Mouse (Mus musculus) common myeloid progenitor, adult 5-6 weeks (primary cell): ENCODE data around the gene Acp7. TPM values are rescaled to one million over a fixed set of nuclear protein-coding genes. Genes with fewer than 3 reads are reported as not detected.
"Not testable (repeated sequence)": the region's sequence is repeated elsewhere in the genome, so short reads cannot be mapped to it uniquely, and the experiment has no call there.

Experiments used
- ATAC-seq: replicated peaks from 2 replicates; pipeline ENCODE4 v1.8.0; 2016; ENCODE audit warnings: low read depth, mild to moderate bottlenecking, moderate TSS enrichment, inconsistent platforms; ENCODE audit not compliant: poor library complexity, severe bottlenecking
- total RNA-seq: library from RNA; stranded (forward); fragments of 200-1000, 187-1606 nt; gene quantifications from 2 replicates; pipeline ENCODE4 v1.2.3, GENCODE M21; 2017

Acp7 gene
- not detected in 2 replicates for total RNA-seq

- 0 out of 2 replicates have a peak, but pooled peaks have one; percentile 36 for ATAC-seq
Measured at GRCm38 (mm10) chr7:28631073-28631472, at the start of gene Acp7. Acp7 (minus strand) TSS chr7:28631332.

DNA sequence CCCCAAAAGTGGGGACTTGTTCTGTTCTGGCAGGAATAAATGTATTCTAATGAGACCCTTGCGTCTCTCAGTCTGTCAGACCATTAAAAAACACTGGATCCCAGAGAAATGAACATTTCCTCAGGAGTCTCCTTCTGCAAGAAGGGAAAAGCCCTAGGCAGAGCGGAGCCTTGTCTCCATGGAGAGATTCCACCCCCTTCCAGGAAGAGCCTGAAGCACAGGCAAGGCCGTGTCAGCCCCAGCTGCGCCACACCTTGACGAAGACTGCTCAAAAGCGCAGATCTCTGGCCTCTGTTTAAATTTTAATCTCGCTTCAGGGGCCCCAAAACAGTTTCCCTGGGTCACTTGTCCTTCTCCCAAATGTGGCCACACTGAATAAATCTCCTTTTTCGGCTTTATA, 46.5 kb upstream of the Acp7 start:
- ATAC-seq = no peak

- ATAC-seq = no peak
Measured at GRCm38 (mm10) chr7:28676811-28677541, 45.8 kb upstream of the Acp7 start.

DNA sequence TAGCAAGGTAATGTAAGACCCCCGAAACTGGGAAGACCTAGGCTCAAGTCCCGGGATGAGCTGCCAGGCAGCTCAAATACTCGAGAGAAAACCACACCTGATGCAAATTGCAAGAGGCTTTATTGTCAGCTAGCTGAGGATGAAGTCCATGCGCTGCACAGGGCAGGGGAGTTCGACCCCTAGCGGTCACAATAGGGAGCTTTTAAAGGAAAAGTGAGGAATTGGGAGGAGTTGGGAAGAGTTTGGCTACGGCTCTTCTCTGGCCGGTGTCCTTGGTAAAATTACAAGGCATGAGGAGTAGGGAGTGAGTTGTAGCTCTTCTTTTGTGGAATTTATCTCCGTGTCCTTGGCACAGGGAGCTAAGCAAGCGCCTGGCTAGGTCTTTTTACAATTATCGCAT, 44.6 kb upstream of the Acp7 start:
- no peak for ATAC-seq

- ATAC-seq = no peak
Measured at GRCm38 (mm10) chr7:28674994-28675393, 43.9 kb upstream of the Acp7 start.

- ATAC-seq = not testable (repeated sequence)
Measured at GRCm38 (mm10) chr7:28672786-28673185, 41.7 kb upstream of the Acp7 start.

DNA sequence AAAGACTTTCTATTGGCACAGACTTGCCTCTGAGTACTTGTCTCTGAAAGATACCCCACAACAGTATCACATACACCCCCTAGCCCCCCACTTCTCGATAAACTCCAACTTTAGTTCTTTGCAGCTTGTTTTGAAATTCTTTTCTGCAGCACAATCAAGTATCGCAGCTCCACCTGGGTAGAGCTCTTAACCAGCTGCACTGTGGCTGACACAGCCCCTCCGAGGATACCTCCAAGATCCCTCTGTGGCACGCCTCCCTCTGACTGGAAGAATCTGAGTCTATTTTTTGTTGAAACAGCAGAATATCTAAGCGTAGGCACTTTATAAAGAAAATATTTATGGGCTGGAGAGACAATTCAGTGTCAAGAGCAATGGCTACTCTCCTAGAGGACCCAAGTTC, 41.1 kb upstream of the Acp7 start:
- no peak for ATAC-seq

- peak; percentile 90 for ATAC-seq
Measured at GRCm38 (mm10) chr7:28671172-28671571, 40.0 kb upstream of the Acp7 start.

DNA sequence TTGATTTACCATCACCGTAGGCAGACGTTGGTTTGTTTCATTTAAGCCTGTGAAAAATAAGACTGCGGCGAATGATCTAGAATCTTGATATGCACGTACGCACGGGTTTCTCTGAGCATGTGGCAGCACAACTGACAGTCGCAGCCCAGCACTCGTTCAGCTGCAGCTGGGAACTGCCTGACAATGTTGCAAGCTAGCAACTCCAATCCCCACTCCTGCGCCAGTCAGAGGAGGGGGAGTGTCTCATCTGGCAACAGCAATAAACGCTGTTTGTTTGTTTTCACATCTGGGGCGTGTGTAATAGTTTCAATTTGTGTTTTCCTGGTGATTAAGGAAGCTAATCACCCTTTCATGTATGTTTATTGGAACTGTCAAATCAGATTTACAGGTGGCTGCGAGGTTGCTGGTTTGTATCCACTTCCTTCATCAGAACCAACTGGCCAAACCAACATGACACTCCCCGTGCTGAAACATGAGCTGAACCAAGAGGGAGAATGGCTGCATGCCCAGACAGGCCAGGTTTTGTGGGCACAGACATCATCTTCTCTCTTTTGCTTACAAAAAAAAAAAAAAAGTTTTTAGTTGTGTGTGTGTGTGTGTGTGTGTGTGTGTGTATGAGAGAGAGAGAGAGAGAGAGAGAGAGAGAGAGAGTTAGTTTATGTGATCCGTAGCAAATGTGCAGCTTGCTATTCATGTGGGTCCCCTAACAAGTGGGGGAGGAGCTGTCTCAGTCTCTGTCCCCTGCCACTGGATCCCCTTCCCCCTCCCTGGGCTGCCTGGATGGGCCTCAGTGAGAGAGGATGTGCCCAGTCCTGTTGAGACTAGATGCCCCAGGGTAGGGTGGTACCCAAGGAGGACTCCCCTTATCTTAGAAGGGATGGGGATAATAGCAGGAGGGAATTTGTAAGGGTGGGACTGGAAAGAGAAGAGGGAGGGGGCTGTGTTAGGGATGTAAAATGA, 34.8 kb upstream of the Acp7 start:
- peak; percentile 63; the same call in 1 of the 2 replicates for ATAC-seq

- no peak for ATAC-seq
Measured at GRCm38 (mm10) chr7:28656430-28656829, 25.3 kb upstream of the Acp7 start.

DNA sequence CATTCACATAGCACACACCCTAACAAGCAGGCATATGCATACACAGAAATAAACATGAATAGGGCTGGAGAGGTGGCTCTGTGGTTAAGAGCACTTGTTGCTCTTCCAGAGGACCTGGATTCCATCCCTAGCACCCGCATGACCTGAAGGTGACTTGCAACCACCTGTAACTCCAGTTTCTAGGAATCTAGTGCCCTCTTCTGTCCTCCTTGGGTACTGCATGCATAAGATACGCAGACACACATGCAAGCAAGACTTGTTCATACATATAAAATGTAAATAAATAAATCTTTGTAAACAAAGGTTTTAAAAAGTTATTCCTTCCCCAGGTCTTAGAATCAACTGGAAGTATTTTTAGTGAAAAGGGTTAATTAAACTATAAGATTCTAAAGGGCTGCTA, 20.0 kb upstream of the Acp7 start:
- ATAC-seq = no peak

DNA sequence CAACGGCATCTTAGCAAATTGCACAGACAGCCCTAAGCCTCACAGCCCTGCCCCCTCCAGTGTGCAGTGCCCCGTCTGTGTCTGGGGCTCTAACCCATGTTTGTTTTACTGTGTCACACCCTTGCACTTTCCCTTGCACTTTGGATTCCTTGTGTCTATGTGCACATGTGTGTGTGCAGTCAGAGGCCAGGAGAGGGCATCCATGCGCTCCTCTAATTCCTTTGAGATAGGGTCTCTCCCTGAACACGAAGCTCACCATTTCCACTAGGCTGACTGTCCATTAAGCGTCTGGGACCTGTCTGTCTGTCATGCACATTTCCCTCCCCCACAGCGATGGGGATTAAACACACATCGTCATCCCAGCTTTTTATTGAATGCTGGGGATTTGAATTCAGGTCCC, 15.9 kb upstream of the Acp7 start:
- peak; percentile 45 for ATAC-seq

GRCm38 (mm10) chr7:28645947-28646475, 14.9 kb upstream of the Acp7 start:
- ATAC-seq = no peak

- no peak for ATAC-seq
Measured at GRCm38 (mm10) chr7:28645366-28645765, 14.2 kb upstream of the Acp7 start.

GRCm38 (mm10) chr7:28641546-28641945, 10.4 kb upstream of the Acp7 start:
- no peak for ATAC-seq

DNA sequence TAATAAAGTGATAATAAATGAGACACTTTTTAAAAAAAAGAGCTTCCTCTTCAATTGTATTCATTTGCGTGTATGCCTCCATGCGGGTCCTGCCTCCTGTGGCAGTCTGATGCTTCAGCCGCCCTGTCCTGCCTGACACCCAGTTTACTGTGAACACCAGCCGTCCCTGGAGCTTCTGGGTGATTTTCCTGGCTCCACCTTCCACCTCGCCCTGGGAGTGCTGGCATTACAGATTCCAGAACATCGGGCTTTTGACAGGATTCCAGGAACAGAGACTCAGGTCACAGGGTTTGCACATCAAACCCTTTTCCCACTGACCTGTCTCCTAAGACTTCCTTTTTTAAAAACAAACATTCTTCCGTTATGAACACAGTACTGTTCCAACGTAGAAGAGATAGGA, 6.4 kb upstream of the Acp7 start:
- ATAC-seq = no peak

DNA sequence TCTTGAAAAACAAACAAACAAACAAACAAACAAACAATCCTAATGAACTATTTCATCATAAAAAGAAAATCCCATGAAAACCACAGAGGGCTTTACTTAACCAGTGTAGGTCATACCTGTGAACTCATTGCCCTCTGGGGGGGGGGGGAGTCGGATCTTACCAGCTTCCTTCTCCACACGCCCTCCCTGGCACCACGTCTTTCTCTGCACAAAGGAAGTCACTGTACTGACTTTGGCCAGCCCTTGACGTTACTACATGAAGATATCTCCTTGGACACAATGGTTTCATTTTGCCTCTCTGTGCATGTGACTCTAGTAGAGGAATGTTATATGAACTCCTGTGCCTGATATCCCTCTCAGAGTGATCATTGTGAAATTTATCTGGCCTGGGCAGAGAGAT, 3.0 kb upstream of the Acp7 start:
- no peak for ATAC-seq

DNA sequence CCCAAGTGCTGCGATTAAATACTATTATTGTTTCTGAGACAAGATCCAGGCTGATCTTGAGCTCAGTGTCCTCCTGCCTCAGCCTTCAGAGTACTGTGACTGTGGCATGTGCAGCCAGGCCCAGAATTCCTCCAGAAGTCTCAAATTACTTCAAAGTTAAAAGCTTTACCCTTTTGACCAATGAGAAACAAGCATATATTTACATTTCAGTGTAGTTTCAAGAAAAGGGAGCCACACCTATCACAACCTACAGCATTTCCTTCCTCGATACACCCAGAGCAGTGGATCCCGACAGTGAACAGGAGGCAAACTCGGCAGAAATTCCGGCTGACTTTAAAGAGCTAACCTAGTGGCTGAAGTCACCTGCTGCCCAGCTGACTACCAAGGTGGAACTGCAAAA, 6.3 kb downstream of the Acp7 start:
- no peak for ATAC-seq

- ATAC-seq = no peak
Measured at GRCm38 (mm10) chr7:28619098-28619715, 11.9 kb downstream of the Acp7 start.

- no peak for ATAC-seq
Measured at GRCm38 (mm10) chr7:28605951-28606350, 25.2 kb downstream of the Acp7 start.
